Mouse (Mus musculus): Measurements from ENCODE around the gene C1qb. TPM values are rescaled to one million over a fixed set of nuclear protein-coding genes. Genes with fewer than 3 reads are reported as not detected.
A peak's percentile ranks its signal among the peaks of the same experiment; 100 is the strongest.

The C1qb gene
- total RNA-seq, 2 experiments from 2014 or later: 26.0 to 28.3 TPM

- no peak for DNase-seq
- intact Hi-C loops (cut with DNase I): no loop called here
Observed at GRCm38 (mm10) chr4:136852989-136853388, 33.0 kb downstream of the C1qb start.

GRCm38 (mm10) chr4:136852119-136852518 lies 33.9 kb downstream of the C1qb start:
- DNase-seq: no peak
- intact Hi-C loops (cut with DNase I): no loop called here

DNA sequence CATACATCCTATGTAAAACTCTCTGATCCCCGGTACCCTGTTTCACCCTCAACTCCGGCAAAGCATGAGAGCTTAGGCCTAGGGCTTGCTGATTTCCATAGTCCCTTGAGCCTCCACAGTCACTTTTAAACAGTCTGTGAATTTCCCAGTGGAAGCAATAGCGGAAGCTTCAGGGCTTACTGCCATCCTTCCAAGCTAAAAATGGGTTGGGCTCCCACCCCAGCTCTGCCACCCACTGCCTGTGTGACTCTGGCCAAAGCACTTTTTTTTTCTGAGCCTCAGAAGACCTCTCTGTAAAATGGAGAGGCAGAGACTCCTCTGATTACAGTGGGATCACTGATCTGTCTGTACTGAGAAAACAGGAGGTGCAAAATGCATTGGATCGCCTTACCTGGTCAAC lies 37.4 kb downstream of the C1qb start:
- intact Hi-C loops (cut with DNase I): no loop called here
- no peak for DNase-seq

- intact Hi-C loops (cut with DNase I): no loop called here
- DNase-seq: no peak
Observed at GRCm38 (mm10) chr4:136847166-136847565, 38.8 kb downstream of the C1qb start.

DNA sequence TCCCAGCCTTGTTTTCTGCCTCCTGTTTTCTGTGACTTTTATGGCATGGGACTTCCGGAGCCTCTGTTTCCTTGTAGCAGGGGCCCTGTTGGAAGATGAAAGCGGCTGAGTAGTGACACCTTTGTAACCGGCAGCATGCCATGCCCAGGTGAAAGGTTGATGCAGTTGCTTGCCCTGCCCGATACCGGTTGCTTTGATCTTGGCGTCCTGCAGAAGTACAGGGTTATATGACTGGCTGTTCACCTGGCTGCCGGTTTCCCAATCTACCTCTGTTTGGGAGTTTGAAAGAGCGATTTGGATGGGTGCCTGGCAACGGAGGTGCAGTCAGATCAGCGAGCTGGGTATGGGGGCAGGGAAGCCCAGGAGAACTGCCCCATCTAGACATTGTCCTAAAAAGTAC lies 43.2 kb downstream of the C1qb start:
- intact Hi-C loops (cut with DNase I): no loop called here
- DNase-seq: no peak

- no peak for DNase-seq
- intact Hi-C loops (cut with DNase I): no loop called here
Observed at GRCm38 (mm10) chr4:136842033-136842432, 44.0 kb downstream of the C1qb start.

- intact Hi-C loops (cut with DNase I): loop anchor here (1.0 kb wide), 2 partner anchors 145 to 163 kb away; no protein-coding TSS in a partner anchor
Observed at GRCm38 (mm10) chr4:136841056-136841455, 44.9 kb downstream of the C1qb start.

GRCm38 (mm10) chr4:136838462-136838861 lies 47.5 kb downstream of the C1qb start:
- no peak for DNase-seq
- intact Hi-C loops (cut with DNase I): no loop called here

More at GRCm38 (mm10) chr4:136841056-136841455, 44.9 kb downstream of the C1qb start:
- DNase-seq: peak; percentile 84 to 91

- intact Hi-C loops (cut with DNase I): no loop called here
- no peak for DNase-seq
Observed at GRCm38 (mm10) chr4:136838026-136838425, 48.0 kb downstream of the C1qb start.

DNA sequence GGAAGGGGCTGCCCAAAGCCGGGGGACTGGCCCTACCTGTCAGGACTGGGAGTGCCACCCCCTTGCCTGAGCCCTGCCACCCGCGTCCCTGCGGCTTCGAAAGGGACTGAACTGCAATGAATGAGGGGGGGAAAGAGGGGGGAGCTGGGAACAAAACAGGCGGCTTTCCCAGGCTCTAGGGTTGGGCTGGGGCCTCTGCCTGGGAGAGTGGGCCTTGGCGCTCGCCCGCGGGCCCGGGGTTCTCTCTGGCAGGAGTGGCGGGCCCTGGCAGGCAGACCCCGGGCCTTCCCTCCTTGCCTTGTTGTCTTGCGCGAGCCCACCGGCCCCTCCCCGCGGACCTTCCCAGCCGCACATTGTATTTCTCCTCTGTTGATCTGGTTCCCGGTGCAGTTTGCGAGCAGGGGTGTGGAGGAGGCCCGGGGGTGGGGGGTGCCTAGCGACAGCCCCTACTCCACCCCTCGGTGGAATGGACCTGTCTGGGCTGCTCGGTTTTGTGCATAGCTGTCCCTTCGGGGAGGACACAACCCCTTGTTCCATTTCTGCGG lies 49.5 kb downstream of the C1qb start:
- DNase-seq: no peak
- intact Hi-C loops (cut with DNase I): no loop called here

GRCm38 (mm10) chr4:136835621-136836386 lies 50.2 kb downstream of the C1qb start, which contains the start of gene Ephb2:
Ephb2 (minus strand) TSS chr4:136835988.
- DNase-seq: peak; percentile 66 to 68
- intact Hi-C loops (cut with DNase I): no loop called here

GRCm38 (mm10) chr4:136834815-136835620 lies 51.0 kb downstream of the C1qb start:
- DNase-seq: no peak
- intact Hi-C loops (cut with DNase I): no loop called here

- intact Hi-C loops (cut with DNase I): no loop called here
- DNase-seq: no peak
Observed at GRCm38 (mm10) chr4:136834439-136834814, 51.6 kb downstream of the C1qb start.

GRCm38 (mm10) chr4:136833619-136834351 lies 52.2 kb downstream of the C1qb start:
- intact Hi-C loops (cut with DNase I): no loop called here
- no peak for DNase-seq

GRCm38 (mm10) chr4:136832559-136833232 lies 53.3 kb downstream of the C1qb start:
- intact Hi-C loops (cut with DNase I): no loop called here

DNA sequence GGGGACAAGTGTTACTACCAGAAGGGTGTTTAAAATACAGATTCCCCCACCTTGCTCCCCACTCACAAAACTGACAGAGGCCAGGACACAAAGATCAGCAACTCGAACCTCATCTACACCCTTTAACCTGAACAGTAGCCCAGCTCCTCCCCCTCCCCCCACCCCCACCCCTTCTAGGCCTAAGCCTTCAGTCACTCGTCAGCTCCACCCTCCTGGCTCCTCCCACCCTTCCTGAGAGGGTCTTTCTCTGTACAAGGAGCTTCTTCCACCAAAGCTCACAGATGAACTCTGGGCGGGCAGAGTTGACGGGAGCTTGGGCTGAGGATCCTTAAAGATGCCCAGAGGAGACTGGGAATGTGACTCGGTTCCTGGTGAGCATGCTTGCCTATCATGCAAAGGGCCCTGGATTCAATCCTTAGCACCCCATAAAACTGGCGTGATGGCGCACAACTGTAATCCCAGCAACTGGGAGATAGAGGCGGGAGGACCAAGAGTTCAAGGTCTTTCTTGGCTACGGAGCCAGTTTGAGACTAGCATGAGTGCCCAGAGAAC lies 55.6 kb downstream of the C1qb start:
- intact Hi-C loops (cut with DNase I): no loop called here
- DNase-seq: no peak

More at GRCm38 (mm10) chr4:136832559-136833232, 53.3 kb downstream of the C1qb start:
- no peak for DNase-seq
